Mouse (Mus musculus) kidney, embryonic 15.5 days (tissue): Measurements from ENCODE around the gene Ebf1. TPM values are rescaled to one million over a fixed set of nuclear protein-coding genes. Genes with fewer than 3 reads are reported as not detected.
A peak's percentile ranks its signal among the peaks of the same experiment; 100 is the strongest.

Experiments
- ATAC-seq: fragments of 200-750 bp; cut with Nextera tagmentation; replicated peaks from 2 replicates; pipeline ENCODE4 v1.8.0; 2017; ENCODE audit warnings: moderate TSS enrichment; ENCODE audit not compliant: low FRiP score
- H3K27ac ChIP-seq: fragments of 300-500 bp; sonication (generic); 2 replicates; pipeline ENCODE4 v1.5.1; 2015; ENCODE audit warnings: mild to moderate bottlenecking, inconsistent platforms
- H3K27me3 ChIP-seq: fragments of 300-500 bp; sonication (generic); 2 replicates; pipeline ENCODE4 v1.6.1; 2015; ENCODE audit warnings: inconsistent platforms
- H3K36me3 ChIP-seq: fragments of 300-500 bp; sonication (generic); 2 replicates; pipeline ENCODE4 v1.6.1; 2015; ENCODE audit warnings: inconsistent platforms
- H3K4me1 ChIP-seq: fragments of 300-500 bp; sonication (generic); 2 replicates; pipeline ENCODE4 v1.6.1; 2015; ENCODE audit warnings: inconsistent platforms
- H3K4me2 ChIP-seq: fragments of 300-500 bp; sonication (generic); 2 replicates; pipeline ENCODE4 v1.6.1; 2015; ENCODE audit warnings: moderate library complexity, mild to moderate bottlenecking, inconsistent platforms
- H3K4me3 ChIP-seq: fragments of 300-500 bp; sonication (generic); replicated peaks from 2 replicates; pipeline ENCODE4 v1.5.1; 2015; ENCODE audit warnings: mild to moderate bottlenecking, inconsistent platforms
- H3K9ac ChIP-seq: fragments of 300-500 bp; sonication (generic); 2 replicates; pipeline ENCODE4 v1.6.1; 2015; ENCODE audit warnings: mild to moderate bottlenecking, inconsistent platforms
- H3K9me3 ChIP-seq: fragments of 300-500 bp; sonication (generic); replicated peaks from 2 replicates; pipeline ENCODE4 v1.6.1; 2016; ENCODE audit warnings: inconsistent platforms
- WGBS: fragments of 180-500 bp; shearing (Covaris S2); methylation state at CpG from one replicate; pipeline ENCODE4 v1.1.7; 2015; ENCODE audit warnings: mixed read lengths; 5-methylcytosine and 5-hydroxymethylcytosine counted together
- polyA plus RNA-seq: library from polyadenylated mRNA; unstranded; fragments of >200 nt; fragmentation: Nextera tagmentation; extraction: Ambion mirVana; gene quantifications from 2 replicates; pipeline ENCODE4 v1.2.1, GENCODE M21; 2015

Gene Ebf1
- polyA plus RNA-seq, 1 experiment from 2014 or later = 24.1 TPM

- Histone ChIP-seq H3K9me3 (no peaks in the 10 kb centered on the region), H3K4me1 (peaks cover 37% of the 10 kb centered on the region), H3K27me3 (no peaks in the 10 kb centered on the region), H3K27ac (no peak overlapping the region), H3K4me3 (no peak overlapping the region), H3K36me3 (no peaks in the 10 kb centered on the region), H3K4me2 (no peak overlapping the region), H3K9ac (no peak overlapping the region)
- no peak for ATAC-seq
- WGBS = 89% methylated on average over 2 of the region's 2 CpGs
Measured at GRCm38 (mm10) chr11:44681306-44681705, 64.2 kb downstream of the Ebf1 start.

GRCm38 (mm10) chr11:44681995-44682394 lies 64.9 kb downstream of the Ebf1 start:
- H3K4me3 ChIP-seq = no peak overlapping the region
- no peaks in the 10 kb centered on the region for H3K27me3 ChIP-seq
- no peak for ATAC-seq
- no peaks in the 10 kb centered on the region for H3K36me3 ChIP-seq
- 61% methylated on average over 4 of the region's 4 CpGs for WGBS
- H3K9ac ChIP-seq = no peak overlapping the region
- peaks cover 41% of the 10 kb centered on the region for H3K4me1 ChIP-seq
- H3K4me2 ChIP-seq = no peak overlapping the region
- no peaks in the 10 kb centered on the region for H3K9me3 ChIP-seq
- no peak overlapping the region for H3K27ac ChIP-seq

- Histone ChIP-seq H3K27me3 (no peaks in the 10 kb centered on the region), H3K36me3 (no peaks in the 10 kb centered on the region), H3K9ac (no peak overlapping the region), H3K27ac (no peak overlapping the region), H3K4me2 (0 out of 2 replicates have a peak overlapping the region, but pooled peaks have one; percentile 5), H3K4me1 (peaks cover 41% of the 10 kb centered on the region), H3K9me3 (no peaks in the 10 kb centered on the region), H3K4me3 (no peak overlapping the region)
- no peak for ATAC-seq
- 31% methylated on average over 18 of the region's 18 CpGs for WGBS
Measured at GRCm38 (mm10) chr11:44682703-44683539, 65.8 kb downstream of the Ebf1 start.

GRCm38 (mm10) chr11:44684486-44685076 lies 67.5 kb downstream of the Ebf1 start:
- WGBS = 42% methylated on average over 20 of the region's 20 CpGs
- H3K27me3 ChIP-seq = no peaks in the 10 kb centered on the region
- H3K27ac ChIP-seq = peak overlapping the region; percentile 90
- peaks cover 41% of the 10 kb centered on the region for H3K4me1 ChIP-seq
- no peaks in the 10 kb centered on the region for H3K36me3 ChIP-seq
- H3K4me2 ChIP-seq = peak overlapping the region; percentile 45
- ATAC-seq = no peak
- H3K4me3 ChIP-seq = no peak overlapping the region; the same call in 1 of the 2 replicates
- no peaks in the 10 kb centered on the region for H3K9me3 ChIP-seq
- H3K9ac ChIP-seq = no peak overlapping the region

GRCm38 (mm10) chr11:44685129-44685528 lies 68.0 kb downstream of the Ebf1 start:
- 43% methylated on average over 3 of the region's 3 CpGs for WGBS
- H3K9ac ChIP-seq = no peak overlapping the region
- H3K4me3 ChIP-seq = no peak overlapping the region
- peaks cover 47% of the 10 kb centered on the region for H3K4me1 ChIP-seq
- no peak for ATAC-seq
- no peaks in the 10 kb centered on the region for H3K27me3 ChIP-seq
- H3K36me3 ChIP-seq = no peaks in the 10 kb centered on the region
- no peaks in the 10 kb centered on the region for H3K9me3 ChIP-seq
- peak overlapping the region; percentile 45; the same call in 1 of the 2 replicates for H3K4me2 ChIP-seq
- H3K27ac ChIP-seq = peak overlapping the region; percentile 90

GRCm38 (mm10) chr11:44685911-44686361 lies 68.8 kb downstream of the Ebf1 start:
- peaks cover 49% of the 10 kb centered on the region for H3K4me1 ChIP-seq
- H3K27me3 ChIP-seq = no peaks in the 10 kb centered on the region
- no peak overlapping the region for H3K9ac ChIP-seq
- WGBS = 18% methylated on average over 21 of the region's 21 CpGs
- peak overlapping the region; percentile 45 for H3K4me2 ChIP-seq
- H3K36me3 ChIP-seq = no peaks in the 10 kb centered on the region
- H3K27ac ChIP-seq = peak overlapping the region; percentile 90
- no peaks in the 10 kb centered on the region for H3K9me3 ChIP-seq
- peak; percentile 80 for ATAC-seq
- peak overlapping the region; percentile 7; the same call in 1 of the 2 replicates for H3K4me3 ChIP-seq

GRCm38 (mm10) chr11:44686378-44686777 lies 69.3 kb downstream of the Ebf1 start:
- H3K4me2 ChIP-seq = peak overlapping the region; percentile 45
- peak overlapping the region; percentile 90 for H3K27ac ChIP-seq
- 63% methylated on average over 12 of the region's 12 CpGs for WGBS
- no peaks in the 10 kb centered on the region for H3K27me3 ChIP-seq
- no peak for ATAC-seq
- H3K4me1 ChIP-seq = peaks cover 51% of the 10 kb centered on the region
- no peak overlapping the region for H3K9ac ChIP-seq
- H3K36me3 ChIP-seq = no peaks in the 10 kb centered on the region
- H3K4me3 ChIP-seq = peak overlapping the region; percentile 7; the same call in 1 of the 2 replicates
- H3K9me3 ChIP-seq = no peaks in the 10 kb centered on the region

- no peak for ATAC-seq
- 62% methylated on average over 3 of the region's 3 CpGs for WGBS
- Histone ChIP-seq H3K9me3 (no peaks in the 10 kb centered on the region), H3K9ac (no peak overlapping the region), H3K36me3 (no peaks in the 10 kb centered on the region), H3K27ac (no peak overlapping the region), H3K27me3 (no peaks in the 10 kb centered on the region), H3K4me3 (no peak overlapping the region), H3K4me2 (no peak overlapping the region), H3K4me1 (peaks cover 44% of the 10 kb centered on the region)
Measured at GRCm38 (mm10) chr11:44688542-44688941, 71.4 kb downstream of the Ebf1 start.

GRCm38 (mm10) chr11:44689571-44690264 lies 72.6 kb downstream of the Ebf1 start:
- peaks cover 32% of the 10 kb centered on the region for H3K4me1 ChIP-seq
- H3K36me3 ChIP-seq = no peaks in the 10 kb centered on the region
- no peak overlapping the region for H3K4me3 ChIP-seq
- no peak overlapping the region for H3K4me2 ChIP-seq
- H3K9me3 ChIP-seq = no peaks in the 10 kb centered on the region
- WGBS = 71% methylated on average over 7 of the region's 7 CpGs
- no peak overlapping the region for H3K9ac ChIP-seq
- H3K27ac ChIP-seq = no peak overlapping the region
- H3K27me3 ChIP-seq = no peaks in the 10 kb centered on the region
- ATAC-seq = no peak

GRCm38 (mm10) chr11:44690265-44690572 lies 73.1 kb downstream of the Ebf1 start:
- no peaks in the 10 kb centered on the region for H3K9me3 ChIP-seq
- H3K4me3 ChIP-seq = no peak overlapping the region
- H3K4me1 ChIP-seq = peaks cover 30% of the 10 kb centered on the region
- H3K27me3 ChIP-seq = no peaks in the 10 kb centered on the region
- no peak overlapping the region for H3K4me2 ChIP-seq
- no peak overlapping the region for H3K27ac ChIP-seq
- 74% methylated on average over 5 of the region's 5 CpGs for WGBS
- no peak overlapping the region for H3K9ac ChIP-seq
- no peak for ATAC-seq
- H3K36me3 ChIP-seq = no peaks in the 10 kb centered on the region

- WGBS = 95% methylated on average over 9 of the region's 9 CpGs
- Histone ChIP-seq H3K27me3 (no peaks in the 10 kb centered on the region), H3K4me2 (no peak overlapping the region)
Measured at GRCm38 (mm10) chr11:44695416-44695815, 78.3 kb downstream of the Ebf1 start.

More at GRCm38 (mm10) chr11:44695416-44695815, 78.3 kb downstream of the Ebf1 start:
- no peak for ATAC-seq
- peaks cover 22% of the 10 kb centered on the region for H3K4me1 ChIP-seq
- no peaks in the 10 kb centered on the region for H3K36me3 ChIP-seq
- H3K9me3 ChIP-seq = no peaks in the 10 kb centered on the region
- H3K9ac ChIP-seq = no peak overlapping the region
- no peak overlapping the region for H3K4me3 ChIP-seq
- H3K27ac ChIP-seq = no peak overlapping the region
